Mouse (Mus musculus) forebrain, embryonic 10.5 days (tissue): Measurements from ENCODE around the gene Kat8. TPM values are rescaled to one million over a fixed set of nuclear protein-coding genes. Genes with fewer than 3 reads are reported as not detected.
"Not testable (repeated sequence)": the region's sequence is repeated elsewhere in the genome, so short reads cannot be mapped to it uniquely, and the experiment has no call there.

Experiments used
- DNase-seq: peaks from one replicate; pipeline ENCODE4 v3.0.0-alpha.2; 2017; ENCODE audit warnings: low spot score; ENCODE audit errors: extremely low spot score
- H3K27ac ChIP-seq: fragments of 300-500 bp; sonication (generic); 2 replicates; pipeline ENCODE4 v1.5.1; 2016; ENCODE audit warnings: mild to moderate bottlenecking
- H3K27me3 ChIP-seq: fragments of 300-500 bp; sonication (generic); 2 replicates; pipeline ENCODE4 v1.6.1; 2016; ENCODE audit warnings: mild to moderate bottlenecking; ENCODE audit not compliant: poor library complexity, severe bottlenecking
- H3K36me3 ChIP-seq: fragments of 300-500 bp; sonication (generic); replicated peaks from 2 replicates; pipeline ENCODE4 v1.6.1; 2016; ENCODE audit warnings: mild to moderate bottlenecking, moderate library complexity
- H3K4me1 ChIP-seq: fragments of 300-500 bp; sonication (generic); 2 replicates; pipeline ENCODE4 v1.6.1; 2016
- H3K4me3 ChIP-seq: fragments of 300-500 bp; sonication (generic); 2 replicates; pipeline ENCODE4 v1.5.1; 2016; ENCODE audit warnings: mild to moderate bottlenecking, moderate library complexity
- H3K9me3 ChIP-seq: fragments of 300-500 bp; sonication (generic); 2 replicates; pipeline ENCODE4 v1.6.1; 2016; ENCODE audit warnings: mild to moderate bottlenecking, moderate library complexity
- WGBS: fragments of 180-500 bp; shearing (Covaris S2); methylation state at CpG from one replicate; pipeline ENCODE4 v1.1.7; 2016; 5-methylcytosine and 5-hydroxymethylcytosine counted together
- polyA plus RNA-seq: library from polyadenylated mRNA; unstranded; fragments of >200 nt; fragmentation: Nextera tagmentation; extraction: Ambion mirVana; gene quantifications from 2 replicates; pipeline ENCODE4 v1.2.1, GENCODE M21; 2016

The Kat8 gene
- polyA plus RNA-seq, 1 experiment from 2014 or later, result 47.4 TPM

GRCm38 (mm10) chr7:127926846-127927245 is 14.5 kb downstream of the Kat8 start:
- Histone ChIP-seq H3K4me3 (no peak overlapping the region), H3K27ac (no peak overlapping the region), H3K9me3 (no peaks in the 10 kb centered on the region), H3K4me1 (peaks cover 31% of the 10 kb centered on the region), H3K27me3 (peaks cover 32% of the 10 kb centered on the region), H3K36me3 (peaks cover 58% of the 10 kb centered on the region)
- WGBS, result 92% methylated on average over 11 of the region's 11 CpGs
- DNase-seq, result no peak

GRCm38 (mm10) chr7:127927726-127928125 is 15.4 kb downstream of the Kat8 start:
- peaks cover 40% of the 10 kb centered on the region for H3K4me1 ChIP-seq
- H3K27me3 ChIP-seq, result peaks cover 32% of the 10 kb centered on the region
- no peak for DNase-seq
- H3K36me3 ChIP-seq, result peaks cover 49% of the 10 kb centered on the region
- no peaks in the 10 kb centered on the region for H3K9me3 ChIP-seq
- H3K27ac ChIP-seq, result no peak overlapping the region
- WGBS, result 83% methylated on average over 11 of the region's 11 CpGs
- H3K4me3 ChIP-seq, result no peak overlapping the region

- H3K27me3 ChIP-seq, result peaks cover 32% of the 10 kb centered on the region
- H3K36me3 ChIP-seq, result peaks cover 41% of the 10 kb centered on the region
- 54% methylated on average over 5 of the region's 5 CpGs for WGBS
- peaks cover 49% of the 10 kb centered on the region for H3K4me1 ChIP-seq
- no peak for DNase-seq
- H3K27ac ChIP-seq, result no peak overlapping the region
- no peaks in the 10 kb centered on the region for H3K9me3 ChIP-seq
- peak overlapping the region; percentile 42 for H3K4me3 ChIP-seq
Measured at GRCm38 (mm10) chr7:127928596-127928995, 16.3 kb downstream of the Kat8 start.

- WGBS, result 10% methylated on average over 6 of the region's 6 CpGs
- DNase-seq, result no peak
- Histone ChIP-seq H3K9me3 (no peaks in the 10 kb centered on the region), H3K4me1 (peaks cover 61% of the 10 kb centered on the region), H3K4me3 (peak within 1 kb of the TSS; percentile 42), H3K27me3 (peaks cover 32% of the 10 kb centered on the region), H3K27ac (peak within 1 kb of the TSS; percentile 62), H3K36me3 (peaks cover 28% of the 10 kb centered on the region)
Measured at GRCm38 (mm10) chr7:127929923-127930322, 17.6 kb downstream of the Kat8 start, which contains the start of gene Prss8. TSS of gene Prss8 (minus strand) at chr7:127930104.

GRCm38 (mm10) chr7:127930636-127931035 is 18.3 kb downstream of the Kat8 start:
- WGBS, result 87% methylated on average over 5 of the region's 5 CpGs
- H3K36me3 ChIP-seq, result peaks cover 21% of the 10 kb centered on the region
- no peak overlapping the region for H3K4me3 ChIP-seq
- no peaks in the 10 kb centered on the region for H3K9me3 ChIP-seq
- peaks cover 65% of the 10 kb centered on the region for H3K4me1 ChIP-seq
- DNase-seq, result no peak
- peaks cover 32% of the 10 kb centered on the region for H3K27me3 ChIP-seq
- no peak overlapping the region for H3K27ac ChIP-seq

GRCm38 (mm10) chr7:127931351-127932135 is 19.2 kb downstream of the Kat8 start:
- Histone ChIP-seq H3K4me3 (no peak overlapping the region), H3K36me3 (peaks cover 12% of the 10 kb centered on the region), H3K9me3 (no peaks in the 10 kb centered on the region), H3K4me1 (peaks cover 74% of the 10 kb centered on the region), H3K27ac (peak overlapping the region; percentile 68), H3K27me3 (peaks cover 37% of the 10 kb centered on the region)
- WGBS, result 29% methylated on average over 13 of the region's 13 CpGs
- no peak for DNase-seq

- H3K27me3 ChIP-seq, result peaks cover 39% of the 10 kb centered on the region
- no peak overlapping the region; the same call in 1 of the 2 replicates for H3K4me3 ChIP-seq
- H3K27ac ChIP-seq, result peak overlapping the region; percentile 68
- H3K4me1 ChIP-seq, result peaks cover 74% of the 10 kb centered on the region
- no peaks in the 10 kb centered on the region for H3K9me3 ChIP-seq
- 9% methylated on average over 13 of the region's 13 CpGs for WGBS
- peak; percentile 36 for DNase-seq
- H3K36me3 ChIP-seq, result peaks cover 6% of the 10 kb centered on the region; the same call in 1 of the 2 replicates
Measured at GRCm38 (mm10) chr7:127932273-127933031, 20.1 kb downstream of the Kat8 start.

GRCm38 (mm10) chr7:127934075-127934474 is 21.8 kb downstream of the Kat8 start:
- peaks cover 25% of the 10 kb centered on the region for H3K27me3 ChIP-seq
- H3K4me3 ChIP-seq, result 0 out of 2 replicates have a peak overlapping the region, but pooled peaks have one; percentile 93
- peak overlapping the region; percentile 89; the same call in 1 of the 2 replicates for H3K27ac ChIP-seq
- H3K9me3 ChIP-seq, result no peaks in the 10 kb centered on the region
- no peaks in the 10 kb centered on the region for H3K36me3 ChIP-seq
- DNase-seq, result no peak
- H3K4me1 ChIP-seq, result peaks cover 65% of the 10 kb centered on the region
- 85% methylated on average over 5 of the region's 5 CpGs for WGBS

GRCm38 (mm10) chr7:127935028-127935722 is 22.9 kb downstream of the Kat8 start:
- H3K36me3 ChIP-seq, result no peaks in the 10 kb centered on the region
- peak overlapping the region; percentile 89 for H3K27ac ChIP-seq
- 7% methylated on average over 32 of the region's 32 CpGs for WGBS
- peaks cover 14% of the 10 kb centered on the region for H3K27me3 ChIP-seq
- peak; percentile 95 for DNase-seq
- H3K4me3 ChIP-seq, result peak overlapping the region; percentile 93
- H3K4me1 ChIP-seq, result peaks cover 54% of the 10 kb centered on the region
- H3K9me3 ChIP-seq, result no peaks in the 10 kb centered on the region

GRCm38 (mm10) chr7:127935748-127936159 is 23.4 kb downstream of the Kat8 start:
- H3K9me3 ChIP-seq, result no peaks in the 10 kb centered on the region
- no peak for DNase-seq
- no peaks in the 10 kb centered on the region for H3K36me3 ChIP-seq
- peak overlapping the region; percentile 93 for H3K4me3 ChIP-seq
- 1% methylated on average over 38 of the region's 38 CpGs for WGBS
- H3K27me3 ChIP-seq, result peaks cover 8% of the 10 kb centered on the region
- peaks cover 51% of the 10 kb centered on the region for H3K4me1 ChIP-seq
- peak overlapping the region; percentile 89 for H3K27ac ChIP-seq

GRCm38 (mm10) chr7:127936216-127936884 is 24.0 kb downstream of the Kat8 start:
- H3K4me3 ChIP-seq, result peak overlapping the region; percentile 93
- no peaks in the 10 kb centered on the region for H3K36me3 ChIP-seq
- no peaks in the 10 kb centered on the region for H3K9me3 ChIP-seq
- DNase-seq, result no peak
- peak overlapping the region; percentile 89 for H3K27ac ChIP-seq
- peaks cover 8% of the 10 kb centered on the region for H3K27me3 ChIP-seq
- 58% methylated on average over 18 of the region's 18 CpGs for WGBS
- H3K4me1 ChIP-seq, result peaks cover 48% of the 10 kb centered on the region

- H3K27me3 ChIP-seq, result peaks cover 38% of the 10 kb centered on the region
- 57% methylated on average over 2 of the region's 2 CpGs for WGBS
- not testable (repeated sequence) for H3K27ac ChIP-seq, H3K36me3 ChIP-seq, H3K4me3 ChIP-seq, H3K9me3 ChIP-seq, DNase-seq, H3K4me1 ChIP-seq
Measured at GRCm38 (mm10) chr7:127942097-127942496, 29.8 kb downstream of the Kat8 start.
